Mouse (Mus musculus): ENCODE data around the gene Celsr2.

The Celsr2 gene

GRCm38 (mm10) chr3:108378875-108379663 lies 36.3 kb downstream of the Celsr2 start:
- DNase-seq (ENCODE audit: low spot score) = no peak

DNA sequence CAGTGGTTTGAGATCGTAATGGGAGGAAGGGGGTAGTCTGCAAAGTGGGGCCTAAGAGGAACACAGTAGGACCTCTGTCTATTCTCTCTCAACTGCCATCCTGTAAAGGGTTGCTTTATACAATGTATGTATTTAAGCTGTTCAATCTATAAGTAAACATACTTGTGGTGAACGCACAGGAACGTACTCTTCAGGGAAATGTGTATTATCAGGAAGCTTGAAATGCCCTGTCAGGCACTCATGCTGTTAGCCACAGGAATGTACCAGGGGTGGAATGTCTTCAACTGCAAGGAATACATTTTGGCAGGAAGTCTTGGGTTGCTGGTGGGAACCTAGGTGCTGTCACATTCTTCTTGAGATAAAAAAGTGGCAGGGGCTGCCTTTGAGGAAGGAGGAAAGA lies 42.7 kb downstream of the Celsr2 start:
- DNase-seq (ENCODE audit: low spot score) = no peak

DNA sequence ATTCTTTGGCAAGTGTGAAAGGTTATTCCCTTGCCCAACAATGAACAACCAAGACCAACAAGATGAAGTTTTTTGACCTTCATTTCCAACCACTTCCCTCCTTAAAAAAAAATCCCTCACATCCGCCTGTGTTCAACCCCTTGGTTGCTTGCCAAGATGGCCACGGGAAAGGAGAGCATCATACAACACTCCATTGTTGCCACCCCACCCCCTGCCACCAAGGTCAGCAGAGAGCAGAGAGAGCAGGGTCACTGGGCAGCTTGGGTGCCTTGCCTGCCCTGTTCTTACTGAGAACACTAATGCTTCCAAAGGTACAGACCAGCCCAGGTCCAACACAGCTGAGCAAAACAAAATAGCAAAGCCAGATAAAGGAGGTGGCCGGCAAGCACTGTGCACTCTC lies 43.1 kb downstream of the Celsr2 start:
- DNase-seq (ENCODE audit: low spot score) = no peak

DNA sequence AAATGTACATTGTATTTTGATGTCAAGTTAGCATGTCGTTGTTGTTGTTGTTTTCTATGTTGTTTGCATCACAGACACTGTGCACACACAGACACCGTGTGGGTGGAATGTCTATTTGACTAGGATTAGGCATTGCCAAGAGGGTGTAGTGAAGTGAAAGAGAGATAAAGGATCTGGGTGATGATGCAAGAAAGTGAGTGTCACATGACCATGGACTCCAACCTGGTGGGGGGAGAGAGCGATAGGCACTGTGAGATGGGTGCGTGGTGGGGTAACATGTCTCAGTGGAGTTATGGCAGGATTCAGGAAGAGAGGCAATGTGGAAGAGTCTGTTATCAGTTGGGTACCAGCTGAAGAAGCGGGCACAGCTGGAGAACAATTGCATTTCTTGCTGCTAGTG lies 46.6 kb downstream of the Celsr2 start:
- DNase-seq (ENCODE audit: low spot score) = no peak

GRCm38 (mm10) chr3:108367828-108368227 lies 47.5 kb downstream of the Celsr2 start:
- DNase-seq (ENCODE audit: low spot score) = no peak

DNA sequence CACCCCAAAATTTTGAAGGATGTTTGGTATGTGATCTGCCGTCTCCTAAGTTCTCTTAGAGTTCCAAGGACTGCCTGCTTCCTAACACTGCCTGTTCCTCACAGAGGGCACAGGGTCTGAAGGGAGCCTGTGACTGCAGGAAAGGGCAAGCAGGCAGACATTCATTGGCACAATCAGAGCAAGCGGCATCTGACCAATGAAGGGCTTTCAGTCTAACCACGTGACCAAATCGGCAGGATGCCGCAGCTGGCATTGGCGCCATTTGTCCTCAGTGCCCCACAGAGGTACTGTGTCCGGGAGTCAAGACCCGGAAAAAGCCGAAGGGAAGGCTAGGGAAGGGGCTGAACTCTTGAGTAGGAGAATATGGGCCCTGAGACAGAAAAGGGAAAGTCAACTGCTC lies 48.2 kb downstream of the Celsr2 start:
- DNase-seq (ENCODE audit: low spot score) = no peak

DNA sequence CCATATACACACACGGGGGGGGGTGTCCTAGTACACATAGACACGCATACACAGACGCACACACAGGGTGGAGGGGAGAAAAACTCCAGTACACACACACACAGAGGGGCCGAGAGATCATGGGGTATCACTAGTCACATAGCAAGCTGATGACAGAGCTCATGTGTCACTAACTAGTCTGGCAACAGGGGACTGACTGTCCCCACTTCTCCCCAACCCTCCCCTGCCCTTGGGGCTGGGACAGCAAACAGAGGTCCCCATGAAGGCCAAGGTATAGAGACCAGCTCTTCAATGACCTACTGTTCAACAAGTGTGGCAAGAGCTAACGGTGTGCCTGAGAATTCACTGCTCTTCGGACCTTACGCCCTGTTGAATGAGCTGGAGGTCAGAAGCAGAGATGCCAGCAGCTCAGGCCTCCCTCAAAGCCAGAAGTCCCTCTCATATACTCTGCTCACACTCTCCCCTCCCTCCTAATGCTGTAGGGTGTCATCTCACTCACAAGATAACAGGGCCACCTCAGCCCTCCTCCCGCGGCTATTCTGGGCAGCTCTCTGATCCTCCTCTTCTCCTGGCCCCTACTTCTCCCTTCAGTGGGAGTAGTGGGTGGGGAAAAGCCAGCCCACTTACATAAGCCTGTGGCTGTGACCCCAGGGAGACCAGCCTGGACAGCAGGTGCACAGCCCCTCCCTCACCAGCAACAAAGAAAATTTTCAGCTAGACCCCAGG lies 50.9 kb downstream of the Celsr2 start, which contains the start of gene Mybphl:
Gene Mybphl (plus strand): TSS at position 642 of the 726 bp plus-strand sequence.
- DNase-seq (ENCODE audit: low spot score) = no peak

DNA sequence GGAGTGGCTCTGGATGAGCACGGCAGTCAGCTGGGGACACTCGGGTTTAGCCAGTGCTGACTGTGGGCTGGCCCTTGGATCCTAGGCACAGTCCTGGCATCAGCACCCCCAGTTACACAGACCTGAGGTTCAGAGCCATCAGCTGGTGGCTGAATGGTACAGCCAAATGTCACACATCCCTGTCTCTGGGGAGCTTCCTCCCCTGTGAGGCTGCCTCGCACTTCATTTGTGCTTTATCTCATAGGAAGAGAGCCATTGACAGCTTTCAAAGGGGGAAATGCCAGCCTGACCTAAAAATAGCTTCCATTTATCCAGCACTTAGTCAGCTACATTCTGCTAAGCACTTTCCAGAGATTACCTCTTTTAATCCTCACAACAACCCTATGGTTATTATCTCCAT lies 51.7 kb downstream of the Celsr2 start:
- no peak for DNase-seq (ENCODE audit: low spot score)

- no peak for DNase-seq (ENCODE audit: low spot score)
Measured at GRCm38 (mm10) chr3:108360894-108361293, 54.5 kb downstream of the Celsr2 start.

DNA sequence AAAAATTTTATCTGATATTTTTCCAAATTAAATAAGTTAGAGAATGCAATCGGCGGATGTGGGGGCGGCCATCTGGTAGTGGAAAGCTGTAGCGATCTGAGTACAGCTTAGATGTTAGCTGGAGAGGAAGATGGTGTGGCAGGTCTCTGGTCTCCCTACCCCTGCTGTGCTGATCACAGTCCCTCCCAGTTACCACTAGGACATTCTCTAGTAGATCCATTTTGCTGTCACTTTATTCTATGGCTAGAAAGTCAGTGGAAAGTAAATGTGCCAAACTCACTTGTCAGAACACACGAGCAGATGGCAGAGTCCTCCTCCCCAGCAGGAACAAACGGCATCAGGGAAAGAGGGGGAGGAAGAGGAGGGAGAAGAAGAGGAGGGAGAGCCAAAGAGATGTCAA lies 56.9 kb downstream of the Celsr2 start:
- no peak for DNase-seq (ENCODE audit: low spot score)

GRCm38 (mm10) chr3:108357051-108357450 lies 58.3 kb downstream of the Celsr2 start:
- DNase-seq (ENCODE audit: low spot score) = no peak

- DNase-seq (ENCODE audit: low spot score) = no peak
Measured at GRCm38 (mm10) chr3:108355245-108355644, 60.1 kb downstream of the Celsr2 start.

DNA sequence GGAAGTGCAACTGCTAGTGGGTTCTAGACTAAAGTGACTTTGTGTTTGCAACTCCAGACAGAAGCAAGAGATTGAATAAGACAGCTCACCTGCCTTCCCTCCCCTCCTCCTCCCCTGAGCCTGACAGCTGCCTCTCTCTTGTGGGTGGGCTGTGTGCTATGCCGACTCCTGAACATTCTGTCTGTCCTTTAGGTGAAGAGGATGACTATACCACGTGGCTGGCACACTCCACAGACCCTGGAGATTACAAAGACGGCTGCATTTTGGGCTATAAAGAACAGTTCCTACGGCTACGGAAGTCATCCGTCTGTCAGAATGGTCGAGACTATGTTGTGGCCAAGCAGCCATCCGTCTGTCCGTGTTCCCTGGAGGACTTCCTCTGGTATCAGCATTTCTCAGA lies 67.0 kb downstream of the Celsr2 start:
- no peak for DNase-seq (ENCODE audit: low spot score)

DNA sequence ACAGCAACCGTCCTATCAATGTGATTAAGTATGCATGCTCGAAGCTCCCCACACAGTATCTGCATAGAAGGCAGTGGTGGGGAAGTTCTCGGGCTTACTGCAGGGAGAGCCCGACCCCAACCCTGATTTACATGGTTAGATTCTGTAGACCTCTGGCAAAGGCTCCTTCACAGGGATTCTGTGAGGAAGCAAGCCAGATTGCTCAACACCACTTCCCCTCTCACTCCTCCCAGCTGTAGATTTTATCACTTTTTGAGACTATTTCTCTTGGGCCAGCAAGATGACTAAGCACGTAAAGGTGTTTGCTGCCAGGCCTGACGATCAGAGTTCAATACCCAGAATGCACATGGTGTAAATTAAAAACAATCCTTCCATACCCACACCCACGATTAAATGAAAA lies 69.5 kb downstream of the Celsr2 start:
- no peak for DNase-seq (ENCODE audit: low spot score)

DNA sequence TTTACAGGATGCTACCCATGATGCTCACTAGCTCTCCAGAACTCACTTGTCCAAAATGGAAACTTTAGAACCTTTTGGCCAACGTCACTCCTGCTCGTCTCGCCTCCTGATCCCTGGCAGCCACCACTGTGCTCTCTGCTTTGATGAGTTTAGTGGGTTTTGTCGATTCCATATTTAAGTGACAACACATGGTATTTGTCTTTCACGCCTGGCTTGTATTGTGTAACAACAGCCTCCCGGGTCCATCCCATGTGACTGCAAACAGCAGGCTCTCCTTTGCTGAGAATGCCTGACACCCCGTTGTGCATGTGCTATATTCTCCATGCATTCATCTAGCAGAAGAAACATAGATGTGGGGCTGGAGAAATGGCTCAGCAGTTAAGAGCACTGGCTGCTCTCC lies 73.2 kb downstream of the Celsr2 start:
- no peak for DNase-seq (ENCODE audit: low spot score)

DNA sequence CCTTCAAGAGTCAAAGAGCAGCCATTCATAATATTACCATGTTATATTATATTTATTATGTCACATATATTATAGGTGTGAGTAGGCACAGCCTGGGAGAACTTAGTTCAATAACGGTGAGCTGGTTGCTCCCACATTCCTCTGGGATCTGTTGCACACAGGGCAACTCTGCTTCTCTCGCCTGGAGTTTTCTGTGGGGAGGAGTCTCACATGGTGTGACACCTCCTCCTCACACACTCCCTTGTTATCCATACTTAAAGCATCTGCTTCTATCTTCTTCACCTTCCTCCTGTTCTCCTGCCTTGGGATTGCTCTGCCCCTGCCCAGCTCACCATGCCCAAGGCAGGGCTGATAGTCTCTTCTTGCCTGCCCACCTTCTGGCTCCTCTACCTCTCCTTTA lies 74.3 kb downstream of the Celsr2 start:
- DNase-seq (ENCODE audit: low spot score) = no peak

All from urinary bladder, postnatal 14 days (tissue).